8 mouse cellular contexts compared by ENCODE assay signal in the genomic region with DNA sequence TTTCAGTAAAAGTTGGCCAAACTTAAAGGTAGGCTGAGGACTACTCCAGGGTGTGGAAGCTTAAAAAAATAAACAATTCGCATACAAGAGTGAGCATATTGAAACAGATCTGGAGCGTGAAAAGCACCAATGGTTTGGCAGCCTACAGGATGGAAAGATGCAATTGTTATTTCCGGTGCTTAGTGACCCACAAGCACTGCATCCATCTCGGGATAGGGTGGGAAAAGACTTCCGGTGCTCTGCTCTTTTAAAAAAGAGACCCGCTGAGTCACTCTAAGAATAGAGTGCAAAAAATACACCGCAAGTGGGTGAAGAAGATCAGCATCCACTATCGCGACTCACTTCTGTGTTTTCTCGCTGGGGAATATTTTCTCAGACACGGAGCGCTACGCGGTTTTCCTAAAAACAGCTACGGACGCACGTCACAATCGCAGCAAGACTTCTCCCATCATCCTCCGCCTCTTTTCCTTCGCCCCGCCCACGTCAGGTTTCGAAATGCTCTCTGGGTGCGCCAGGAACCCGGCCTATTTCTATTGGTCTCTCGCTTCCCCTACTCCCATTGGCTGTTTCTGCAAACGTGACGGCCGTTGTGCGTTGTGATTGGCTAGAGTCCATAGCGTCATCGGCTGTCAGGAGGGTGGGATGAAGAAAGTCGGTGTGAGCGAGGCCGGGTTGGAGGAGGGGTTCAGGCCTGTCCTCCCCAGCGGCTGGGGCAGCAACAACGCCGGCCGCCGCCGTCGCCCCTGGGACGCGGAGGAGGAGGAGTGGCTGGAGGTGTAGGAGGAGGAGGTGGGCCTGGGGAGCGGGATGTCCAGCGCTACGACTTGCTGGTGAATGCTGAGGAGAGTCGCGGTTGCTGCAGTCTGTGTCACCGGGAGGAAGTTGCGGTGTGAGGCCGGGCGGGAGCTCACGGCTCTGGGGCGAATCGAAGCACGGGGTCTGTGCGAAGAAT. TPM values are rescaled to one million over a fixed set of nuclear protein-coding genes. Genes with fewer than 3 reads are reported as not detected.
DNase-seq lines count a peak whose midpoint lies in the region; ATAC-seq lines count a peak whose summit lies in the region.

A gene (plus strand): TSS at position 657 of the 952 bp plus-strand sequence.

- H3K27ac ChIP-seq in heart, embryonic 14.5 days (replicated peaks in 1 of 2; ENCODE audit: control insufficient read depth in 1 of 2, insufficient read depth in 1 of 2, low read depth in 2 of 2, low read length in 2 of 2): peak within 1 kb of the TSS; percentile 83 to 95
- H3K27ac ChIP-seq in liver, embryonic 13.5 days: peak within 1 kb of the TSS; percentile 92
- peak within 1 kb of the TSS; percentile 96 for H3K27ac ChIP-seq in stomach, embryonic 16.5 days (ENCODE audit: low read length)

- H3K9ac ChIP-seq in heart, embryonic 14.5 days (ENCODE audit: low read length): peak within 1 kb of the TSS; percentile 88
- peak within 1 kb of the TSS; percentile 92 for H3K9ac ChIP-seq in liver, embryonic 13.5 days
- peak within 1 kb of the TSS; percentile 93 for H3K9ac ChIP-seq in stomach, embryonic 16.5 days (ENCODE audit: low read length)

- peak within 1 kb of the TSS; percentile 59 to 84 for H3K4me3 ChIP-seq in heart, embryonic 14.5 days (ENCODE audit: control insufficient read depth in 1 of 2, insufficient read depth in 1 of 2, low read depth in 1 of 2, low read length in 2 of 2)
- peak within 1 kb of the TSS; percentile 90 for H3K4me3 ChIP-seq in liver, embryonic 13.5 days (replicated peaks)
- H3K4me3 ChIP-seq in stomach, embryonic 16.5 days (replicated peaks; ENCODE audit: low read length): peak within 1 kb of the TSS; percentile 95

- peak; percentile 96 for ATAC-seq in CD4-positive, CD25-positive, alpha-beta regulatory T cell, adult 4 months
- peak; percentile 100 for ATAC-seq in heart, embryonic 14.5 days (ENCODE audit: insufficient number of reproducible peaks, insufficient read depth, low FRiP score, low read depth)
- peak; percentile 98 for ATAC-seq in liver, embryonic 13.5 days (ENCODE audit: low read depth)
- peak; percentile 100 for ATAC-seq in stomach, embryonic 16.5 days (ENCODE audit: insufficient read depth, low FRiP score)

- no peaks in the 10 kb centered on the region for H3K9me3 ChIP-seq in heart, embryonic 14.5 days (ENCODE audit: control insufficient read depth, low read length)
- no peaks in the 10 kb centered on the region for H3K9me3 ChIP-seq in liver, embryonic 13.5 days (replicated peaks)
- H3K9me3 ChIP-seq in stomach, embryonic 16.5 days (replicated peaks; ENCODE audit: control insufficient read depth, low read length): no peaks in the 10 kb centered on the region

- DNase-seq in c-Kit-negative CD71-positive TER-119-positive erythroid progenitor cells, embryonic 14.5 days (ENCODE audit: low read depth, low spot score): peak; percentile 100
- DNase-seq in fibroblast of lung, adult 2 months (ENCODE audit: low read depth): peak; percentile 99
- peak; percentile 99 for DNase-seq in kidney, postnatal 14 days
- DNase-seq in liver, embryonic 13.5 days: peak; percentile 99
- DNase-seq in neural tube, embryonic 10.5 days (ENCODE audit: extremely low spot score, low spot score): peak; percentile 97

- H3K36me3 ChIP-seq in heart, embryonic 14.5 days (ENCODE audit: control insufficient read depth, insufficient read depth, low read length): 0 out of 2 replicates have a peak, but pooled peaks cover 8% of the 10 kb centered on the region
- H3K36me3 ChIP-seq in liver, embryonic 13.5 days: peaks cover 11% of the 10 kb centered on the region; the same call in 1 of the 2 replicates
- no peaks in the 10 kb centered on the region for H3K36me3 ChIP-seq in stomach, embryonic 16.5 days (ENCODE audit: control insufficient read depth, insufficient read depth, low read length)

- H3K4me2 ChIP-seq in heart, embryonic 14.5 days (ENCODE audit: low read length): peak within 1 kb of the TSS; percentile 85
- peak within 1 kb of the TSS; percentile 84 for H3K4me2 ChIP-seq in liver, embryonic 13.5 days
- peak within 1 kb of the TSS; percentile 78 for H3K4me2 ChIP-seq in stomach, embryonic 16.5 days (ENCODE audit: low read depth, low read length)

- WGBS in heart, embryonic 14.5 days: under 1% methylated on average over 57 of the region's 58 CpGs
- WGBS in liver, embryonic 13.5 days (ENCODE audit: insufficient replicate concordance): under 1% methylated on average over 58 of the region's 58 CpGs
- WGBS in stomach, embryonic 16.5 days: under 1% methylated on average over 58 of the region's 58 CpGs

- H3K4me1 ChIP-seq in heart, embryonic 14.5 days (ENCODE audit: control insufficient read depth in 2 of 2, insufficient read depth in 2 of 2, low read length in 2 of 2): peaks cover 2 to 20% of the 10 kb centered on the region in 2 experiments; a peak in 3 of 4 replicates
- H3K4me1 ChIP-seq in liver, embryonic 13.5 days (replicated peaks): peaks cover 26% of the 10 kb centered on the region
- H3K4me1 ChIP-seq in stomach, embryonic 16.5 days (ENCODE audit: control insufficient read depth, insufficient read depth, low read length): peaks cover 9% of the 10 kb centered on the region; the same call in 1 of the 2 replicates

- H3K27me3 ChIP-seq in heart, embryonic 14.5 days (ENCODE audit: control insufficient read depth, insufficient read depth, low read length): no peaks in the 10 kb centered on the region
- H3K27me3 ChIP-seq in liver, embryonic 13.5 days: no peaks in the 10 kb centered on the region
- no peaks in the 10 kb centered on the region for H3K27me3 ChIP-seq in stomach, embryonic 16.5 days (ENCODE audit: control insufficient read depth, insufficient read depth, low read length)

RNA-seq across cellular contexts. Expression of the gene that starts here (rescaled TPM):
- polyA plus RNA-seq in CD4-positive, CD25-positive, alpha-beta regulatory T cell, adult 4 months (2017; shearing (Covaris generic)): 10 to 100 TPM; 63.9 to 98.2 TPM
- polyA plus RNA-seq in heart, embryonic 14.5 days (2014; fragmentation: Nextera tagmentation; extraction: Ambion mirVana): 37.5 and 37.9 TPM in 2 replicates
- 37.3 and 49.1 TPM in 2 replicates for polyA plus RNA-seq in liver, embryonic 13.5 days (2015; fragmentation: Nextera tagmentation; extraction: Ambion mirVana)
- polyA plus RNA-seq in stomach, embryonic 16.5 days (2015; fragmentation: Nextera tagmentation; extraction: Ambion mirVana): 61.8 and 64.5 TPM in 2 replicates

Comparison
In these comparisons a context has a peak if more than half of its experiments do, and no peak if none do; other contexts are left out.
1. Peak in every context shown above with its lines: DNase-seq, ATAC-seq, H3K4me3 ChIP-seq and H3K27ac ChIP-seq.